Mouse (Mus musculus) liver, postnatal 0 days (tissue): ENCODE measurements around the gene Gm4450. TPM values are rescaled to one million over a fixed set of nuclear protein-coding genes. Genes with fewer than 3 reads are reported as not detected.
"Not testable (repeated sequence)": the region's sequence is repeated elsewhere in the genome, so short reads cannot be mapped to it uniquely, and the experiment has no call there.

Experiments
- ATAC-seq: fragments of 200-750 bp; cut with Nextera tagmentation; 2 replicates; pipeline ENCODE4 v1.8.0; 2017; ENCODE audit warnings: mild to moderate bottlenecking, moderate library complexity
- DNase-seq: peaks from one replicate; pipeline ENCODE4 v3.0.0-alpha.2; 2016
- H3K27ac ChIP-seq: fragments of 300-500 bp; sonication (generic); 2 replicates; pipeline ENCODE4 v1.5.1; 2014; ENCODE audit warnings: antibody characterized with exemption, moderate library complexity, mild to moderate bottlenecking, low read depth
- H3K27me3 ChIP-seq: fragments of 300-500 bp; sonication (generic); 2 replicates; pipeline ENCODE4 v1.6.1; 2014; ENCODE audit warnings: low read length, control low read depth, mixed read lengths; ENCODE audit not compliant: insufficient read depth
- H3K36me3 ChIP-seq: fragments of 300-500 bp; sonication (generic); replicated peaks from 2 replicates; pipeline ENCODE4 v1.6.1; 2014; ENCODE audit warnings: mild to moderate bottlenecking, control low read depth, low read length, moderate library complexity, mixed read lengths; ENCODE audit not compliant: insufficient read depth
- H3K4me1 ChIP-seq: fragments of 300-500 bp; sonication (generic); 2 replicates; pipeline ENCODE4 v1.6.1; 2014; ENCODE audit warnings: antibody characterized with exemption, mild to moderate bottlenecking, control low read depth; ENCODE audit not compliant: insufficient read depth
- H3K4me2 ChIP-seq: fragments of 300-500 bp; sonication (generic); 2 replicates; pipeline ENCODE4 v1.6.1; 2014; ENCODE audit warnings: low read depth, mild to moderate bottlenecking, low read length, moderate library complexity, mixed read lengths
- H3K4me3 ChIP-seq: fragments of 300-500 bp; sonication (generic); 2 replicates; pipeline ENCODE4 v1.5.1; 2014; ENCODE audit warnings: low read depth, low read length
- H3K9ac ChIP-seq: fragments of 300-500 bp; sonication (generic); replicated peaks from 2 replicates; pipeline ENCODE4 v1.6.1; 2014; ENCODE audit warnings: mild to moderate bottlenecking, moderate library complexity
- H3K9me3 ChIP-seq: fragments of 300-500 bp; sonication (generic); 2 replicates; pipeline ENCODE4 v1.6.1; 2016; ENCODE audit warnings: mild to moderate bottlenecking, control low read depth, low read length, mixed read lengths
- CTCF ChIP-seq: sonication (generic); IDR thresholded peaks from 2 replicates; pipeline ENCODE4 v1.5.1; 2016; ENCODE audit warnings: antibody characterized with exemption, low read depth
- EP300 ChIP-seq: IDR thresholded peaks from 2 replicates; pipeline ENCODE4 v1.6.1; 2016; ENCODE audit warnings: antibody characterized with exemption, low read depth, mild to moderate bottlenecking
- WGBS: fragments of 180-500 bp; shearing (Covaris S2); extraction: QIAGEN DNeasy Blood & Tissue Kit; methylation state at CpG from one replicate; pipeline ENCODE4 v1.1.7; 2014; ENCODE audit not compliant: insufficient replicate concordance; 5-methylcytosine and 5-hydroxymethylcytosine counted together
- polyA plus RNA-seq: library from polyadenylated mRNA; unstranded; fragments of >200 nt; fragmentation: Nextera tagmentation; extraction: Ambion mirVana; gene quantifications from 2 replicates; pipeline ENCODE4 v1.2.1, GENCODE M21; 2015

The Gm4450 gene
- polyA plus RNA-seq, 1 experiment from 2014 or later: 0.13 TPM

- 18% methylated on average over 4 of the region's 4 CpGs for WGBS
- TF ChIP-seq EP300: 0 out of 2 replicates have a peak, but pooled peaks have one; percentile 9
- TF ChIP-seq CTCF: no peak
- H3K27me3 ChIP-seq: no peaks in the 10 kb centered on the region
- 0 out of 2 replicates have a peak overlapping the region, but pooled peaks have one; percentile 18 for H3K4me2 ChIP-seq
- DNase-seq (peak; percentile 68), ATAC-seq (peak; percentile 64; the same call in 1 of the 2 replicates)
- H3K4me3 ChIP-seq: no peak overlapping the region
- no peak overlapping the region for H3K9ac ChIP-seq
- no peaks in the 10 kb centered on the region for H3K36me3 ChIP-seq
- no peaks in the 10 kb centered on the region for H3K9me3 ChIP-seq
- no peak overlapping the region for H3K27ac ChIP-seq
- peaks cover 22% of the 10 kb centered on the region for H3K4me1 ChIP-seq
Measured at GRCm38 (mm10) chr3:98417328-98417727, 39.6 kb downstream of the Gm4450 start.

- Histone ChIP-seq H3K4me2 (0 out of 2 replicates have a peak overlapping the region, but pooled peaks have one; percentile 18), H3K9ac (no peak overlapping the region), H3K27me3 (no peaks in the 10 kb centered on the region), H3K4me3 (no peak overlapping the region), H3K9me3 (no peaks in the 10 kb centered on the region), H3K27ac (no peak overlapping the region), H3K36me3 (no peaks in the 10 kb centered on the region), H3K4me1 (peaks cover 22% of the 10 kb centered on the region)
- DNase-seq: no peak
- TF ChIP-seq EP300 (no peak), CTCF (no peak)
- ATAC-seq: 0 out of 2 replicates have a peak, but pooled peaks have one; percentile 31
- 38% methylated on average over 5 of the region's 5 CpGs for WGBS
Measured at GRCm38 (mm10) chr3:98416426-98417250, 40.3 kb downstream of the Gm4450 start.

DNA sequence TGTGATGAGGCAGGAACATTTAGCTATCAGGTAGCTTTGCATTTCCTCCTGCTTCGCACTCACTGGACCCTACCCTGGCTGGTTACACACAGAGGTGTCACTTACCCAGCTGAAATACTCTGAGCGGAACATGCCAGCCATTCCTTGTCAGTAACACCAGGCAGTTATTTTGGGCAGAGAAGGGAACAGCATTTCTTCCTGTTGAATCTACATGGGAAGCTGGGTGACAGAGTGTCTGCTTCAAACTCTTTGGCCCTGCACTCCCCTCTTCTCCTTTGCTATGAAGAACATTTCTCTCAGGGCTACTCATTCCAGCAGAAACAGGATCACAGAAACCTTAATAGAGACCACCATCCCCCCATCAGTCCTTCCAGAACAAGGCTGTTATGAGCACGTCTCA, 42.6 kb downstream of the Gm4450 start:
- ATAC-seq: no peak
- H3K4me2 ChIP-seq: no peak overlapping the region
- TF ChIP-seq CTCF: no peak
- TF ChIP-seq EP300: no peak

GRCm38 (mm10) chr3:98413733-98414132, 43.2 kb downstream of the Gm4450 start:
- Histone ChIP-seq H3K27ac (no peak overlapping the region), H3K9ac (no peak overlapping the region), H3K9me3 (no peaks in the 10 kb centered on the region), H3K36me3 (no peaks in the 10 kb centered on the region), H3K4me3 (no peak overlapping the region), H3K4me2 (no peak overlapping the region), H3K27me3 (no peaks in the 10 kb centered on the region), H3K4me1 (peaks cover 19% of the 10 kb centered on the region)
- DNase-seq (no peak), ATAC-seq (no peak)
- no peak for TF ChIP-seq EP300
- no peak for TF ChIP-seq CTCF
- WGBS: 40% methylated on average over 2 of the region's 2 CpGs

More for the DNA sequence above, 42.6 kb downstream of the Gm4450 start:
- H3K27ac ChIP-seq: no peak overlapping the region
- 56% methylated on average over 3 of the region's 3 CpGs for WGBS
- no peaks in the 10 kb centered on the region for H3K9me3 ChIP-seq
- no peaks in the 10 kb centered on the region for H3K36me3 ChIP-seq
- H3K9ac ChIP-seq: no peak overlapping the region
- no peak overlapping the region for H3K4me3 ChIP-seq
- peaks cover 19% of the 10 kb centered on the region for H3K4me1 ChIP-seq
- DNase-seq: no peak
- no peaks in the 10 kb centered on the region for H3K27me3 ChIP-seq

- not testable (repeated sequence) for DNase-seq, H3K4me1 ChIP-seq, H3K9me3 ChIP-seq, H3K4me2 ChIP-seq, H3K27ac ChIP-seq, H3K36me3 ChIP-seq, H3K4me3 ChIP-seq, H3K27me3 ChIP-seq, H3K9ac ChIP-seq
- ATAC-seq: peak; percentile 17; the same call in 1 of the 2 replicates
- WGBS: 82% methylated on average over 16 of the region's 27 CpGs
Measured at GRCm38 (mm10) chr3:98410619-98411580, 46.0 kb downstream of the Gm4450 start.

GRCm38 (mm10) chr3:98407261-98407780, 49.6 kb downstream of the Gm4450 start:
- H3K4me2 ChIP-seq, H3K27ac ChIP-seq, H3K9me3 ChIP-seq, H3K27me3 ChIP-seq, H3K4me1 ChIP-seq, H3K36me3 ChIP-seq, DNase-seq, H3K9ac ChIP-seq, H3K4me3 ChIP-seq: not testable (repeated sequence)
- ATAC-seq: peak; percentile 64
- WGBS: 44% methylated on average over 5 of the region's 5 CpGs

DNA sequence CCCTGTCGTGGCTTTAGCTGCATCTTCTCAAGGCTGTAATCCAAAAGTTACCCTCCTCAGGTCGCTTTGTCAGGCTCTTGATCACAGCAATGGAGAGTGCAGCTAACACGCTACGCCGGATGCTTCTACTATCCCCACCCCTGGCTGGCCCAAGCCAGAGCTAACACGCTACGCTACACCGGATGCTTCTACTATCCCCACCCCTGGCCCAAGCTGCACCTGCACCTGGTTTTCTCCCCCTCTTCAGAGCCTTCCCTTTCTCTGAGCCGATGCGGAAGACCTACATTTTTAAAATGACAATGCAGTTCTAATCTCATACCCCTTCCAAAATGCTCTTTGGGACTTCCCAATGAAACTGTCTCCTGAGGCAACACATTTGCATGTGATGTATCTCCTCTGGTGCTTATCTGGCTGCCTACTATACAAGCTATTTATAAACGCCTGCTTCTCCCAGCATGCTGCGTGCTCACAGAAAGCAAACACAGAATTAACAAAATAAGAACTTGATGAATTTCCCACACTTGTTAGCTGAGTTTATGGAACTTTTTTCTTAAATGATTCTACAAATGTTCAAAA, 50.3 kb downstream of the Gm4450 start:
- WGBS: 55% methylated on average over 12 of the region's 12 CpGs
- DNase-seq, H3K4me2 ChIP-seq, H3K9me3 ChIP-seq, H3K4me3 ChIP-seq, ATAC-seq, H3K27ac ChIP-seq, H3K4me1 ChIP-seq, H3K9ac ChIP-seq, H3K27me3 ChIP-seq, H3K36me3 ChIP-seq: not testable (repeated sequence)

DNA sequence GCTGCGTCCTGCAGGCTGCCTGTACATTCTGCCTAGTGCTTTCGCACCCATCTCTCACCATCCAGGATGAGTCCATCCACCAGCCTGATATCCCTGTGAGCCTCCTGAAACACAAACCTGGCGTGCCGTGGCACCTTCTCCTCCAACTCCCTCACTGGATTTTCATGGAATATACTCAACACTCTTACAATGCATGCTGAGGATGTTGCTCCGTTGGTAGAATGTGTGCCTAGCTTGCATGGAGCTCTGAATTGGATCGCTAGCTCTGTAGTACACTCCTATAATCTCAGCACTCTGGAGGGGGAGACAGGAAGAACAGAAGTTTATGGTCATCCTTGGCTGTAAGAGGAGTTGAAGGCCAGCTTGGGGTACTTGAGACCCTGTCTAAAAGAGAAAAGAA, 51.0 kb downstream of the Gm4450 start:
- ATAC-seq, H3K27me3 ChIP-seq, H3K9ac ChIP-seq, H3K9me3 ChIP-seq, H3K4me1 ChIP-seq, DNase-seq, H3K4me3 ChIP-seq, H3K27ac ChIP-seq, H3K36me3 ChIP-seq, H3K4me2 ChIP-seq: not testable (repeated sequence)
- 85% methylated on average over 6 of the region's 6 CpGs for WGBS
